Mouse (Mus musculus) c-Kit-negative CD71-positive TER-119-positive erythroid progenitor cells, embryonic 14.5 days (primary cell): ENCODE results near the gene Cpox.

Source experiments
- DNase-seq: peaks from one replicate; pipeline ENCODE4 v3.0.0-alpha.2; 2013; ENCODE audit warnings: low read depth, low spot score

Gene Cpox

DNA sequence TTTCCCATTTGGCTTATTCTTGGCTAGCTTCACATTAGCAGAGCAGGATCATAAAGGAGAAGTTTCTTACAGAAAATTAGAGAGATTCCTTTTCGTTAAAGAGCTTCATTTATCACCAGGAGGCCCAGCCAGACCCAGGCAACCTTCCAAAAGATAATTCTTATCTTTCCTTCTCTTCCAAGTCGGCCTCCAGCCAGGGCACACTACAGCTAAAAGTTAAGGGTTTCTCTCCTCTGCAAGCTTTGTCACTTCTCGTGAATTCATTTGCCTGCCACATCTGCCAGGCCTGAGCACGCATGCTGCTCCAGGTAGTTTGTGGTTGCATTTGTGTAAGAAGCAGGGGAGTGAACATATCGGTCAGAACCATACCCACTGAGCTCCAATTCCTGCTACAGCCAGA is 828 bp upstream of the Cpox start:
- DNase-seq: peak; percentile 63

DNA sequence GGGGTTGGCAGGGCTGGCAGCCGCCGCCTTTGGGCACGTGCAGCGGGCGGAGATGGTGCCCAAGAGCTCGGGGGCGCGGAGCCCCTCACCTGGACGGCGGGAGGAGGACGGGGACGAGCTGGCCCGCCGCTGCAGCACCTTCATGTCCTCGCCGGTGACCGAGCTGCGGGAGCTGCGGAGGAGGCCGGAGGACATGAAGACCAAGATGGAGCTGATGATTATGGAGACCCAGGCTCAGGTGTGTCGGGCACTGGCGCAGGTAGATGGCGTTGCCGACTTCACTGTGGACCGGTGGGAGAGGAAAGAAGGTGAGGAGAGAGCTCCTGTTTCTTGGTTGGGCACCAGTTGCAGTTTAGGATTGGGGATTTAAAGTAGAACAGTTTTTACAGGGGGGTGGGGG is 551 bp downstream of the Cpox start:
- no peak for DNase-seq

DNA sequence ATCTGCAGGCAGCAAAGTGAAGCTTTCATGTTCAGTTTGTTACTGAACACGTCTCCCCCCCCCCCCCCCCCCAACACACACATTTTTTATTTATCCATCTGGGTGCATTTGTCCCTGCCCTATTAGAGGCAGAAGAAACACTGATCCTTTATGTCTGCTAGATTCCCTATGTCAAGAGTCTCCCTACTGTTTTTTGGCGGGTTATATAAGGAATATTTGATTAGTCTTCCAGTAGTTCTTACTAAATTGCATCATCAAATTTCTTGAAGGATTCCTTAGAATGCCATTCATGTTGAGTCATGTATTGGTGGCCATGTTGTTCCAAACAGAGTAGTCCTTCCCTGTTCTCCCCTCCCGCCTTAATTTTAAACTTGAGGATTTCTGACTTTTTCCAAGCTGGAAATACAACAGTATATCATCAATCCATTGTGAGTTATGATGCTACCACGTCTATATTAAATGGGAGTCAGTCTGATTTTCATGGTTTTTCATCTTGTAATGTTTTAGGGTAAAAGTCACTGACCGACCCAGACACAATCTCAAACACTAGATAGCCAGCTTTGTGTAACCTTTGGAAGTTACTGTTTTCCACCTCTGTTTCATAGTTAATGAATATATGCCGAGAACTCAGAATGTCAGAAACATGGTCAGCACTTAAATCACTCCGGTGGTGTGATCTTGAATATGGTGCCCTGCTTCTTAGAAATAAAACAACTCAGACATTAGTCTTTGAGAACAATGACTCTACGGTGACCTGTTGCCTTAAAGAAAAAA is 1.3 kb downstream of the Cpox start:
- no peak for DNase-seq

DNA sequence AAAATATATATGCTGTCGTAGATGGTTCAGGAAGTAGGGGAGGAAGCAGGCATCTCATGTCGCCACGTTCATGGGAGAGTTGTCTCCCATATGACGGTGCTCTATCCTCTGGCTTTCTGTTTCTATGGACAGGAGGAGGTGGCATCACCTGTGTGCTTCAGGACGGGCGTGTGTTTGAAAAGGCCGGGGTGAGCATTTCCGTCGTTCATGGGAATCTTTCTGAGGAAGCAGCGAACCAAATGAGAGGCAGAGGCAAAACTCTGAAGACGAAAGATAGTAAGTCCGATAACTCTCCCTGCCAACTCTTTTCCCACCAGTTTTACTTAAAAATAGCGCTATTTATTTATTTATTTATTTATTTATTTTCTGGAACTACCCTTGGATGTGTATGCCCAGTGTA is 2.3 kb downstream of the Cpox start:
- DNase-seq: no peak

DNA sequence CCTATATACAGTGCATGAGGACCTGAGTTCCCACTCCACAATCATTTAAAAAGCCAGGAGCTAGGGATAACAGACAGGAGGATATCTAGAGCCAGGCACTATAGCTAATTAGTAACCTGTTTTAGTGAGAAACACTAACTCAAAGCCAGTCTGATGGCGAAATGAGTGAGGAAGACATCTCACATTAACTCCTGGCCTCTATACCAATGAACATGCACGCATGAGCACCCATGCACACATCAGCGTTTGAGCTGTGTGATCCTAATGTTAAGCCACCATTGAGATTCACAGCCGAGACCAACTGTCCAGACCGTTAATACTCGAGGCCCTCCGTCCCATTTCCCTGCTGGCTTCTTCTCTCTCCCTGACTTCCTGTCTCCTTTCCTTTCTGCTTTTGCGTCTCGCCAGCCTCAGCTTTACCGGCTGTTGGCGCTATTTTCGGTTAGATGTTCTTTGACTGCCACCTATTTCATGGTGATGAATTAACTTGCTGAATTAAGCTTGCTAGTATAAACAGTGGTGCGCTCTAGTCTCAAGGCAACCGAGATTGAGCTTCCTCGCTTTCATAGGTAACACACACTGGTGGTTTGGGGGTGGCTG is 3.8 kb downstream of the Cpox start:
- no peak for DNase-seq

DNA sequence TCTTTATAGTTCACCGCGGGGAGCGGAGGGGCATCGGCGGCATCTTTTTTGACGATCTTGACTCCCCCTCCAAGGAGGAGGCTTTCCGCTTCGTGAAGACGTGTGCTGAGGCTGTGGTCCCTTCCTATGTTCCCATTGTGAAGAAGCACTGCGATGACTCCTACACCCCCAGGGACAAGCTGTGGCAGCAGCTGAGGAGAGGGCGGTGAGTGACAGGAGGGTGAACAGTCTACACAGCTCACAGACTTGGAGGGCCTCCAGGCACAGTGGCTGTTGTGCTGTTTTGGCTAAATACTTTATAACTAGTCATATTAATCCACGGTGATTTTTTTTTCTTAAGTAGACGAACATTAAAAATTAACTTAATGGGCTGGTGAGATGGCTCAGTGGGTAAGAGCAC is 5.2 kb downstream of the Cpox start:
- no peak for DNase-seq

DNA sequence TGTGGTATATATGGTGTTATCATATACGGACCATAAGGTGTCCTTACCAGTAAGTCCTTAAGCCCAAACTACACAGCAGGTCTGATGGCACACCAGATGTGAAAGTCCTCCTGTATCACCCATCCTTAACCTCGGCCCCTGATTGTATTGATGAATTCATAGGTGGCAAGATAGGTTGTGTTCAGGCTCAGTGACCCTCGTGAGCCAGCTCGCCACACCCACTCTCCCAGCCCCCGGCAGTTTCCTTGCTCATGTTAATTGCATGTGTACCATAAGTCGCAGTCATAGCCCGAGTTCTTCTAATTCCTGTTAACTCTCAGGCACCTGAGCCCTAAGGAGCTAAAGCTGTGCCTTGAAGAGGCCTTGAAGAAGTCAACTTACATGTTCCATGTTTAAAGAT is 6.1 kb downstream of the Cpox start:
- DNase-seq: no peak

DNA sequence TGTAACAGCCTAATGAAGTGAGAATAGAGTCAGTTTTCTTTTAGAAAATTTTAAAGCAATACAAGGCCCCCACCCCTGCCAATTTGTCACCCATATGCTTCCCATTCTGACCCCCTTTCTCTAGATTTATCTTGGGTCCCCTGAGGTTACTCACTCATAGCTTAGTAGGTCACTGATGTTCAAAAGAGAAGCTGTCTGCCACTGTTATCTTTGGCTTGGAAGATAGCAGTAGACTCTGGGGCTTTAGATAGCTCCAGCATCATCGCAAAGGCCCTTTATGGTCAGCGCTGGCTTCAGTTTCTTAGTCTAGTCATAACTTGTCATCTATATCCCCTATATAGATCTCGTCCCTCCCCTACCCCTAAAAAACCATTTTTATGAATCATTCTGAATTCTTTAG is 6.5 kb downstream of the Cpox start:
- DNase-seq: no peak

DNA sequence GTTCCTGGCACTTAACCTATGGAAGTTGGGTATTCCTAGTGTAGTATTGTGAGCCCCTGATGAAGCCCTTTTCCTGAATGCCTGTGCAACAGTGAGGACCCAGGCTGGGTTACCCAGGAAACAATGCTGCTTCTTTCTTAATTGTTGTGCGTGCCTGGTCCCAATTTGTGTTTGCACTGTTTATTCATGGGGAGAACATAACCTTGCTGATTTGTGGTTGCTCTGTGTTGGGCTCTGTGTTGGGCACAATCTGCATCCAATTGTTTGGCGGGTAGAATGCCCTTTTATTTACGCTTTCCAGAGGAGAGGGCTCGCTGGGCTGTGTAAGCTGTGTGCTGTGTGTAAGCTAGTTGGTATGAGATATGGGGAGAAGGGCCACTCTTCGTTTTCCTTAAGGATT is 7.4 kb downstream of the Cpox start:
- no peak for DNase-seq

DNA sequence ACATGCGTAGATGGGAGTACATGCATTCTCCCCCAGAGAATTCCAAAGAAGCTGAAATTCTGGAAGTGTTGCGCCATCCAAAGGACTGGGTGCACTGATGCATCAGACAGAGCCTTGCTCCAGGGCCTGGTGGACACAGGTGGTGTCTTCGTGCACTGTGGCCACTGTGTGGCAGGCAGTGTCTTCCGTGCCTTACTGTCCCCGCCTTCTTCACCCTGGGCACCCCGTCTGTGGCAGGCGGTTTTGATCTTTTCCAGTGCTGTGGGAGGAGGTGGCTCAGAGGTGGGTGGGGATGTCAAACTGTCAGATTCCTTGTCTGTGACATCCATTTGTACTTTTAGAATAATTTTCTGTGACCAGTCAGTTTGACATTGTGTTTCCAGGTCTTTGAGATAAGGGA is 8.6 kb downstream of the Cpox start:
- no peak for DNase-seq

DNA sequence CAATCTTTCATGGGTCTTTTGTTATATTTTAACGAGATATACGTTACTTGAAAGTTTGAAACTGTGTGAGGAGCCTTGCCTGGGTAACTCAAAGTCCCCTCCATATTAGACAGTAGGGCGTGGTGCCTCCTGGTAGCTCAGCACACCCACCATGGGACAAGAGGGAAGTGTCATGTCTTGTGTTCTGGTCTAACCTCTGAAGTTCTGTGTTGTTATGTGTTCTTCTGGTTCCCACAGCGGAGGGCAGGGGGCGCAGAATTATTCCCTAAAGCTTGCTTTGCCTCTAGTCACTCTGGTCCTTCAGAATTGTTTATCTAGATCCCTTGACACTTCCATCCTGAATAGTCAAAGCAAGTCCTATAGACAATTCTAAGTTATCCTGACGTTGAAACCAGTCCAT is 12.0 kb downstream of the Cpox start:
- DNase-seq: no peak

DNA sequence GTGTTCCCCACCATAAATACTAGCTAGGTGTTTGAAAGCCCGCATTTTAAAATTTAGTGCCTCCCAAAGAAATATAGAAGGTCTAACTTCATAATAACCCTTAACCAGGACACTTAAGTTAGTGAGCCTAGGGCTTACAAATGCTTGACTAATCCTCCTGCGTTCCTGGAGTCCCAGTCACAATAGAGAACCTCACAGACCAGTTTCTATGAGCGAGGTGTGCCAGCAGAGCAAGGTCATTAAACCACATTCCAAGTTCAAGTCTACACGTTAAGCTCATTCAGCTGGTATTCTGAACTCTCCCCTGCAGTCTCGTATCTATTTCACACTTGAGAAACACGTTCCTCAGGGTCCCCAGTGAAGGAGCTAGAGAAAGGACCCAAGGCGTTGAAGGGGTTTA is 12.8 kb downstream of the Cpox start:
- no peak for DNase-seq

DNA sequence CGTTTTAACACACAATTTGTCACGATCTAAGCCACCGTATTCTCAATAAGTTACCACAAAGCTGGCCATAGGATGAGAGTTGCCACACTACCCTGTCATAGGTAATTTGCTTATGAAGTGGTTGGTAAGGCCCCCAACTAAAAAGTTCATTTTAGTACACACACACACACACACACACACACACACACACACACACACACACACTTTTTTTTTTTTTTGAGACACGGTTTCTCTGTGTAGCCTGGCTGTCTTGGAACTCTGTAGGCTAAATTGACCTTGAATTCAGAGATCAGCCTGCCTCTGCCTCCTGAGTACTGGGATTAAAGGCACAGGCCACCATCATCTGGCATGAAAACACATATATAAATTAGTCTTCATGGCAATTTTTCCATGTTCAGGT is 13.8 kb downstream of the Cpox start:
- DNase-seq: no peak

DNA sequence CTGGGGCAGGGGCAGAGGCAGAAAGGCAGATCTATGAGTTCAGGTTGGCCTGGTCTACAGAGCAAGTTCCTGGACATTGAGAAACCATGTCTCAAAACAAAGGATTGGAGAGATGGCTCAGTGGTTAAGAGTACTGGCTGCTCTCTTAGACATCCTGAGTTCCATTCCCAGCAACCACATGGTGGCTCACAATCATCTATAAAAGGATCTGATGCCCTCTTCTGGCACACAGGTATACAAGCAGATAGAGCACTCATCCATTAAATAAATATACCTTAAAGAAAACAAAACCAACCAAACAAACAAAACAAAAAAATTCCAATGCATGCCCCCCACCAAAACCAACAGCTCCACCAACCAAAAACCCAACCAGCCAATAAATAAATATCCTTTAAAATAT is 14.4 kb downstream of the Cpox start:
- DNase-seq: no peak

DNA sequence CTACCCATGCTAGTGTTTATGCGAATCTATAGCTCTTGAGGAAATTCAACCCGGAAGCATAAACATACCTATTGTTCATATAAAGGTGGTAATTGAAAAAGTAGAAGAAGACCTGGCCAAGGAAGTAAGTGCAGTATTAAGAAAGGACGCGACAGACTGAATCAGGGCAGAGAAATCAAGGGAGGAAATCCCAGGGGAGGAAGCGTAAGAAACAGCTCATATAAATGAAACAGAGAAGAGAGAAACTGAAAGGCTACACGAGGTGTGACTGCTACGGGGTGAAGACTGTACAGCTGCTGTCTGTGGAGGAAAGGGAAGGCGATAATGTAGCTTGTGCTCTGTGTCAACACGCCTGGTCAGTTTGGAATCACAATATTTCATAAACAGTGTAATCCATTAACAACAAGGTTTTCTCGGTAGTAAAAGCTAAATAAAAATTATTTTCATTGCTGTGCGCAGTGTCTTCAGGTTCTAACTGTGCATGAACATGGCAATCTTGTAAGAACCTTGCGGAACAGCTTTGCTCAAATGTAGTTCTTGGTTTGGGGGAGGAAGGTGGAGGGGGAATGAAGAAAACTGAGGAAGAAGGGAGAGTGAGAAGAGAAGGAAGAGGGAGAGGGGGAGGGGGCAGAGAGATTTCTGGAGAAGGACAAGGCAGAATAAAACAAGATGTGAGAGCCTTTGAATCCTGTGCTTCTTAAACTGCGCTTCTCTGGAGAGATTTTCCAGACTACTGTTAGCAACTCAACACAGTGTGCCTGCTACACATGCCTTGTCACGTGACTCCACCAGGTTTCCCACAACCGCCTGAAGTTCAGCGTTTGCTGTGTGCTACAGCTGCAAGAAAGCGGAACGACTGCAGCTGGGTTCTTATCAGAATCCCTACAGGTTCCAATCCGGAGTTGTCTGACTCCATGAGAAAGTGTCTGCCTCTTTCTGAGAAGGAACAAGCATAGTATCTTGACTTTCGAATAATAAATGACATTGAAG is 15.8 kb downstream of the Cpox start:
- DNase-seq: no peak

DNA sequence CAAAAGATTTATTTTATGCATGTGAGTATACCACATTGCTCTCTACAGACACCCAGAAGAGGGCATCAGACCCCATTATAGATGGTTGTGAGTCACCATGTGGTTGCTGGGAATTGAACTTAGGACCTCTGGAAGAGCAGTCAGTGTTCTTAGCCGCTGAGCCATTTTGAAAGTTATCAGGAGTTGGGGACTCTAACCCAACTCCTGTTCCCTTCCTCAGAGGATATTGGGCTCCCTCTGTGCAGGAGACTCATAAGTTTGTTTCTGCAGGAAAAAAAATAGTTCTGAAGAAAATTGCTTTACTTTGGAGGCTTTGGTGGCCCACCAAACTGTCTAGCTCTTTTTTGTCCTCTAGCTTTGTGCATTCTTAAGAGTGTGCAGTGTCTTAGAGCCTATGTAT is 18.4 kb downstream of the Cpox start:
- no peak for DNase-seq

DNA sequence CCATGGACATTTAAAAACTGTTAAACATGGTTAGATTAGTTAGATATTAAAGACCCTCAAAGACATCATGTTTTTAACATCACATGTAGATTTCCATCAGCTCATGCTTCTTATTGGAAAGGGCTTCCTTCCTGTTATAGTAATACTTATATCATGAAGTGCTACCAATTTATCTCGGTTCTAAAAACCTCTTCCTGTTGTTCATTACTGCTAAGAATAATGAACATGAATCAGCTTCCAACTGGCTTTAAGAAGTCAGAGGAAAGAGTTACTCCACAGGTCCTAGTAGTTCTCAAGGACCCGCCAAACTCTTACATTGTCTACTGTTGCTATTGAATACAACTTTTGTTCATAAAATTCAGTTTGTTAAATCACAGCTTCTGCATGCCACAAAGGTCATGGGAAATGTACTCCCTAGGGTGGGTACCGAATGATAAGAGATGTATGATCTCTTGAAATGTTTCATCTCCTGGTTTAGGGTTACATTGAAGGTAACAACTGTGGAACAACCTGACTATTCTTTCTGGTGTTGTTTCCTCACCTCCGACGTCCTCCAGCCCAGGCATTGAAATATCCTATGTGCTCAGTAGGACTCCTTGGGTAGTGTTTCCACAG is 19.6 kb downstream of the Cpox start:
- DNase-seq: no peak

DNA sequence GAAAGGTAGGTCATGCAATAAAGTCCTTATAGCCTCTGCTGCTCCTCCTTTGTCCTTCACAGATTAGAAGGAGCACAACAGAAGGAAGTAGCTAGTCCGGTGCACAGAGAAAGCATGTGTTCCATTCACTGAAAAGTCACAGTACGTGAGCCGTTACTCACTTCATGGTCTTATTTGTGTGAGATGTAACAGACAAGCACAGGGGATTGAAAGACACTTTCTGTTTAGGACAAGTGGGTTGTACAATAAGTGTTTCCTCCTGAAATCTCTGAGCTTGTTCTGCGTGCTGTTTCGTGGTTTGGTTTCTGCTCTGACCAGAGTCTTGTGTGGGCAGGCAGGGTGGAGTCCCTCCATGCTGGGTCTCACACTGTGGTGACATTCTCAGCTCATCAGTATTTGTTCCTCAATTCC is 20.2 kb downstream of the Cpox start:
- DNase-seq: no peak

DNA sequence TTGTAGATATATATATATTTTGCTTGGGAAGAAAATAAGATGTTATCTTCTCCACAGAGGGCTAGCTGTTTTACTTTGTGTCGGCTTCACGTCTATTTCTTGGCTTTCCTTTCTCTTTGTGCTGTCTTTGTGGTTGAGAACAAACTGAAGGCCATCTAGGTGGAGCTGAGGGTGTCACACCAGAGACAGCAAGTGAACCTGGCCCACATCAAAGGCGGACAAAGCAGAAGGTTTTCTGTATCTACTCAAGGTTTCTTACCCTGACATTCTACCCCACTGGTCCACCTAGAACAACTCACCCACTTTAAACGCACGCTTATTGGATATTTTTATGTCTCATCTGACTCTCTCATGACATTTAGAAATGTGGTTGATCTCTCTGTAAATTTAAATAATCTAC is 24.0 kb downstream of the Cpox start:
- no peak for DNase-seq

DNA sequence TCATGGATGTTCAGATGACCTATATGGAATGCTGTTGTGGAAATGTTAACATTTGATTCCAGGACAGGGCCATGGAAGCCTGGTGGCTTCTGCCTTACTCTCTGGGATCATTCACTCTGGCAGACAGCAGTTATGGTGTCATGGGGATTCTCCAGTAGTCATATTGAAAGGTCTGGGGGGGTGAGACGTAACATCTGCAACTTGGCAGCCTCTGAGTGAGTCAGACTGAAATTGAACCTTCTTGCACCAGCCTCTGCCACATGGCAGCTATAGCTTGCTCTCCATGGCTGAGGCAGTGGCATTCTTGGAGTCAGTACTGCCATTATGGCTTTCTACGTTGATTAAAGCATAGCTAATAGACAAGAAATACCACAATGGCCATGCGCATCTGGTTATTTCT is 26.7 kb downstream of the Cpox start:
- no peak for DNase-seq

DNA sequence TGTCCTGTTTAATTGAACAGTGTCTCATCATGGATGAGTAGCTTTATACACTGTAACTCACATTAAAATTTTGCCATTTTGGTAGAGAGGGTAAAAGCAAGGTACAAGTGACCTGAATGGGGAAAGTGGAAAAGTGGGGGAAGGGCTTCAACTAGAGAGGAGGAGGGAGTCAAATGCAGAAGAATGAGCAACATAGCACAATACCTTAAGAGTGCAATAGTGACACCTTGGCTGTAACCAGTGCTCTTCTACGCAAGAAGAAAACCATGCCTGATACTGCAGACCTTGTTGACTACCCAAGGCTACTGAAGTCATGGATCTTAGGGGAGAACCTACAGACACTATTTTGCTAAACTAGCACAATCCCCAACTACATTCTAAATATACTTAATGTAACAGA is 27.2 kb downstream of the Cpox start:
- DNase-seq: no peak

DNA sequence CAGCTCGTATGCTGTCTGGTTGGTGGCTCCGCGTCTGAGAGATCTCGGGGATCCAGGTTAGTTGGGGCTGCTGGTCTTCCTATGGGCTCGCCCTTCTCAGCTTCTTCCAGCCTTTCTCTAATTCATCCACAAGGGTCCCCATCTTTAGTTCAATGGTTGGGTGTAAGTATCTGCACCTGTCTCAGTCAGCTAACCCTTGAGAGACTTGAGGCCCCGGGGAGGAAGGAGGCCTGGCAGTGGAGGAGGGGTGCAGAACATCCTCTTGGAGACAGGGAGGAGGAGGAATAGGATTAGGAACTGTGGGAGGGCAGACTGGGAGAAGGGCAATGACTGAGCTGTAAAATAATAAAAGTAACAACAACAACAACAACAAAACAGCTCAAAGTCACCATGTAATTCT is 30.1 kb downstream of the Cpox start:
- no peak for DNase-seq
